Mouse (Mus musculus): Measurements from ENCODE around the gene Clip4. TPM values are rescaled to one million over a fixed set of nuclear protein-coding genes. Genes with fewer than 3 reads are reported as not detected.

Gene Clip4
- total and polyA plus RNA-seq, 2 experiments from 2014 or later, result 11.7 to 14.9 TPM

DNA sequence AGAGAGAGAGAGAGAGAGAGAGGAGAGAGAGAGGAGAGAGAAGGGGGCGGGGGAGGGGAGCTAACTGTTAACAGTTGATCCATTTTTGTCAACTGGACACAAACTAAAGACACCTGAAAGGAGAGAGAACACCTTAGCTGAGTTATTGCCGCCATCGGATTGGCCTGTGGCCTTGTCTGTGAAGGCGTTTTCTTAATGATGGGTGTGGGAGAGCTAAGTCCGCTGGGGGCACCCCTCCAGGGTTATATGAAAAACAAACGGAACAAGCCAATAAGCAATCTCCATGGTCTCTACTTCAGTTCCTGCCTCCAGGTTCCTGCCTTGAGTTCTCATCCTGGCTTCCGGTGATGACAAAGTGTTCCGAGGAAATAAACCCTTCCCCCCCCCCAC is 102.0 kb downstream of the Clip4 start:
- 95% methylated on average over 8 of the region's 8 CpGs for WGBS
- H3K4me3 ChIP-seq (ENCODE audit: low read depth, low read length), result no peak overlapping the region
- no peak overlapping the region for H3K9ac ChIP-seq
- no peak overlapping the region for H3K4me2 ChIP-seq (ENCODE audit: low read depth)
- TF ChIP-seq CTCF (IDR thresholded peaks at IDR 0.05; ENCODE audit: low read depth), result no peak
- no peaks in the 10 kb centered on the region for H3K9me3 ChIP-seq (ENCODE audit: low read length)
- no peak overlapping the region for H3K27ac ChIP-seq (ENCODE audit: low read depth, low read length)
- DNase-seq, result peak; percentile 7
- no peaks in the 10 kb centered on the region for H3K4me1 ChIP-seq (ENCODE audit: insufficient read depth)
- no peaks in the 10 kb centered on the region for H3K36me3 ChIP-seq (ENCODE audit: insufficient read depth)
- H3K27me3 ChIP-seq (ENCODE audit: insufficient read depth, low read length), result no peaks in the 10 kb centered on the region
- ATAC-seq, result no peak

DNA sequence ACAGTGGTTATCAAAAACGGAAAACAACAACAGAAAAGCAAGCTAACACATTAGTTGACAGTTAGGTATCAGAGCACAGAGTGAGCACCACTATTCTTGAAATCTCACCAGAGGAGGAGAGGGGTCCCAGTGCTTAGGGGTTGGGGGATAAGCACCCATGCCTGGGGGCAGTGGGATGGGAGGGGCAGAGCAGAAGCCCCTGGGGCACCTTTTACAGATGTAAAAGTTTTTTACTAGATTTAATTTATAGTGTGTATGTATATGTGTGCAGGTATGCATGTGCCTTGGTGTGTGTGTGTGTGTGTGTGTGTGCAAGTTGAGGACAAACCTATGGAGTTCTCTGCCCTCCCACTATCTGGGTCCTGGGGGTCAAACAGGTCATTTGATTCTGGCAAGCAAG is 102.4 kb downstream of the Clip4 start:
- Histone ChIP-seq H3K36me3 (ENCODE audit: insufficient read depth) (no peaks in the 10 kb centered on the region), H3K27ac (ENCODE audit: low read depth, low read length) (no peak overlapping the region), H3K4me2 (ENCODE audit: low read depth) (no peak overlapping the region), H3K4me1 (ENCODE audit: insufficient read depth) (no peaks in the 10 kb centered on the region), H3K9me3 (ENCODE audit: low read length) (no peaks in the 10 kb centered on the region), H3K9ac (no peak overlapping the region), H3K27me3 (ENCODE audit: insufficient read depth, low read length) (no peaks in the 10 kb centered on the region), H3K4me3 (ENCODE audit: low read depth, low read length) (no peak overlapping the region)
- WGBS, result 88% methylated on average over 1 of the region's 1 CpGs
- no peak for TF ChIP-seq CTCF (IDR thresholded peaks at IDR 0.05; ENCODE audit: low read depth)
- ATAC-seq, result no peak
- no peak for DNase-seq

DNA sequence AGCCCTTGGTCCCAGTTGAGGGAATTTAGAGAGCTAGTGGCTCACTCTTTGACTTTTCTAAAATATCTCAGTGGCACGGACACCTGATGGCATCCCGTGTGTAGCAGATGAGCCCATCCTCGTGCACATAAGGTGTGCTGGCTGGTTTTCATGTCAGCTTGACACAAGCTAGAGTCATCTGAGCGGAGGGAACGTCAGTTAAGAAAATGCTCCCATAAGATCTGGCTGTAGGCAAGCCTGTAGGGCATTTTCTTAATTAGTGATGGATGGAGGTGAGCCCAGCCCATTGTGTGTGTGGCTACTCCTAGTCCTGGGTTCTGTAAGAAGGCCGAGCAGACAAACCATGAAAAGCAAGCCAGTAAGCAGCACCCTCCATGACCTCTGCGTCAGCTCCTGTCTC is 103.7 kb downstream of the Clip4 start:
- Histone ChIP-seq H3K27ac (ENCODE audit: low read depth, low read length) (no peak overlapping the region), H3K9ac (no peak overlapping the region), H3K36me3 (ENCODE audit: insufficient read depth) (no peaks in the 10 kb centered on the region), H3K4me2 (ENCODE audit: low read depth) (no peak overlapping the region), H3K4me1 (ENCODE audit: insufficient read depth) (no peaks in the 10 kb centered on the region), H3K27me3 (ENCODE audit: insufficient read depth, low read length) (no peaks in the 10 kb centered on the region), H3K4me3 (ENCODE audit: low read depth, low read length) (no peak overlapping the region), H3K9me3 (ENCODE audit: low read length) (no peaks in the 10 kb centered on the region)
- DNase-seq, result no peak
- no peak for ATAC-seq
- TF ChIP-seq CTCF (IDR thresholded peaks at IDR 0.05; ENCODE audit: low read depth), result no peak
- 84% methylated on average over 7 of the region's 7 CpGs for WGBS

DNA sequence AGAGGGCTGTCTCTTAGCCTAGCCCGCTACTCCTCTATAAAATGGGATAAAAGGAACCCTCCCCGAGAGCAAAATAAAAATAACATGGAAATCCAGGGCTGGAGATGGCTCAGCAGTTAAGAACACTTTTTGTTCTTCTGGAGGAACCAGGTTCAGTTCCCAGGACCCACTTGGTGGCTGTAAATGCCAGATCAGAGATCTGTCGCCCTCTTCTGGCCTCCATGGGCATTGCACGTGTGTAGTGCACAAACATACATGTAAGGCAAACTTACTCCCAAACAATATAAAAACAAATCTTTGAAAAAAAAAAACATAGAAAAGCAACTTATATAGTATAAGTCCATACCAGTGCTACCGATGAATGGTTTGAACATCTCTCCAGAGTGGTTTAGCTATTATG is 104.7 kb downstream of the Clip4 start:
- Histone ChIP-seq H3K27ac (ENCODE audit: low read depth, low read length) (no peak overlapping the region), H3K4me2 (ENCODE audit: low read depth) (no peak overlapping the region), H3K4me1 (ENCODE audit: insufficient read depth) (no peaks in the 10 kb centered on the region), H3K9ac (no peak overlapping the region), H3K27me3 (ENCODE audit: insufficient read depth, low read length) (no peaks in the 10 kb centered on the region), H3K9me3 (ENCODE audit: low read length) (no peaks in the 10 kb centered on the region), H3K4me3 (ENCODE audit: low read depth, low read length) (no peak overlapping the region), H3K36me3 (ENCODE audit: insufficient read depth) (no peaks in the 10 kb centered on the region)
- TF ChIP-seq CTCF (IDR thresholded peaks at IDR 0.05; ENCODE audit: low read depth), result peak; percentile 54
- ATAC-seq (no peak), DNase-seq (no peak)
- 69% methylated on average over 5 of the region's 5 CpGs for WGBS

DNA sequence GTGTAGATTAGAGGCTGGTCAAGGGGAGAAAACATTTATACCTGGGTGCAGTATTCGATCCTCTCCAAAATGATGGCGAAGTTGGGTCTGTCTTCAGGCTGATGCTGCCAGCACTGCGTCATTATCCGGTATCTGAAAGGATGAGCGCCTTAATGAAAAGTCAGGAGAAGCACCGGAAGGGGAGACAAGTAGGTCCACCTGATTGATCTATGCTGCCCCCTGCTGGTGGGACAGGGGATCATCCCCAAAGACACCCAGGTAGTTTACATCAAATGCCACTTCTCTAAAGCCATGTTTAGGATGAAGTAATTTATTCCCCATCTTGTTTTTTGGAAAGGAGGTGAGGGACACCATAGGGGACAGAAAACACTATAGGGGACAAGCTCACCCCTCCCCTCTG is 105.8 kb downstream of the Clip4 start:
- H3K9me3 ChIP-seq (ENCODE audit: low read length), result no peaks in the 10 kb centered on the region
- H3K27ac ChIP-seq (ENCODE audit: low read depth, low read length), result no peak overlapping the region
- TF ChIP-seq CTCF (IDR thresholded peaks at IDR 0.05; ENCODE audit: low read depth), result peak; percentile 70
- H3K4me3 ChIP-seq (ENCODE audit: low read depth, low read length), result no peak overlapping the region
- no peaks in the 10 kb centered on the region for H3K36me3 ChIP-seq (ENCODE audit: insufficient read depth)
- DNase-seq (peak; percentile 17), ATAC-seq (no peak)
- H3K4me1 ChIP-seq (ENCODE audit: insufficient read depth), result no peaks in the 10 kb centered on the region
- 32% methylated on average over 6 of the region's 6 CpGs for WGBS
- no peak overlapping the region for H3K4me2 ChIP-seq (ENCODE audit: low read depth)
- H3K9ac ChIP-seq, result no peak overlapping the region
- H3K27me3 ChIP-seq (ENCODE audit: insufficient read depth, low read length), result no peaks in the 10 kb centered on the region

DNA sequence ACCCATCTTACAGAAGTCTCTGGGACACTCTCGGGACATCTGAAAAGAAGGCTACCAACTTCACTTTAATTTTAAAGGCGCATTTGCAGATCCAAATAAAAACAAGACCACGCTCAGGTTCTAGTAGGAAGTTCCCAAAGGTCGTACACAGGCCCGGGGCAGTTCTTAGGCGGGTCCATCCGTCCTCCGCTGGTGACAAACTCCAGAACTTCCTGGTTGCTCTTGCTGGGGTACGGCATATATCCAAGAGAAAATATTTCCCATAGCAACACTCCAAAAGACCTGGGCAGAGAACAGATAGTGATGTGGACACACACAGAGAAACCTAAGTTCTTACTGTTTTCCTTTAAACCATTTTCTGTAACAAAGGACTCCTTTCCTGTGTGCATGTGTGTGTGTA is 106.5 kb downstream of the Clip4 start:
- Histone ChIP-seq H3K4me3 (ENCODE audit: low read depth, low read length) (no peak overlapping the region), H3K27me3 (ENCODE audit: insufficient read depth, low read length) (no peaks in the 10 kb centered on the region), H3K36me3 (ENCODE audit: insufficient read depth) (no peaks in the 10 kb centered on the region), H3K9ac (no peak overlapping the region), H3K4me1 (ENCODE audit: insufficient read depth) (no peaks in the 10 kb centered on the region), H3K27ac (ENCODE audit: low read depth, low read length) (no peak overlapping the region), H3K9me3 (ENCODE audit: low read length) (no peaks in the 10 kb centered on the region), H3K4me2 (ENCODE audit: low read depth) (no peak overlapping the region)
- ATAC-seq, result no peak
- TF ChIP-seq CTCF (IDR thresholded peaks at IDR 0.05; ENCODE audit: low read depth), result no peak
- DNase-seq, result no peak
- 91% methylated on average over 9 of the region's 9 CpGs for WGBS

DNA sequence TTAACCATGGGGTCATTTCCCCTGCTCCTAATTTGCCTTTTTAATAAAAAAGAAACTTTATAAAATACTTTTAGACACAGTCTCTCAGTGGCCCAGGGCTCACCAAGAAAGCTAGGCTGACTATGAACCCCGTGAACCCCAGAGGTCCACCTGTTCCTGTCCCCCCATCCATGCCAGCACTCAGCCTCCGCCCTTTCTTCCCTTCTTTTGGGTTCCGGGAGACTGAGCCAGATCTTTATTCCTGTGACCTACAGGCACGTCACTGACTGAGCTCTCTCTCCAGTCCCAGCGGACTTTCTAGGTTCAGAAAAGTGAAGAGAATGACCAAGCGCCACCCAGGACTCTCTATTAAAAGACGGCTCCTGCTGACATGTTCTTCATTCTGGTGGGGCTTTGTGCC is 107.2 kb downstream of the Clip4 start:
- Histone ChIP-seq H3K9me3 (ENCODE audit: low read length) (no peaks in the 10 kb centered on the region), H3K27me3 (ENCODE audit: insufficient read depth, low read length) (no peaks in the 10 kb centered on the region), H3K27ac (ENCODE audit: low read depth, low read length) (no peak overlapping the region), H3K36me3 (ENCODE audit: insufficient read depth) (no peaks in the 10 kb centered on the region), H3K4me3 (ENCODE audit: low read depth, low read length) (no peak overlapping the region), H3K9ac (no peak overlapping the region), H3K4me2 (ENCODE audit: low read depth) (no peak overlapping the region), H3K4me1 (ENCODE audit: insufficient read depth) (no peaks in the 10 kb centered on the region)
- DNase-seq, result no peak
- 78% methylated on average over 7 of the region's 7 CpGs for WGBS
- TF ChIP-seq CTCF (IDR thresholded peaks at IDR 0.05; ENCODE audit: low read depth), result no peak
- no peak for ATAC-seq

DNA sequence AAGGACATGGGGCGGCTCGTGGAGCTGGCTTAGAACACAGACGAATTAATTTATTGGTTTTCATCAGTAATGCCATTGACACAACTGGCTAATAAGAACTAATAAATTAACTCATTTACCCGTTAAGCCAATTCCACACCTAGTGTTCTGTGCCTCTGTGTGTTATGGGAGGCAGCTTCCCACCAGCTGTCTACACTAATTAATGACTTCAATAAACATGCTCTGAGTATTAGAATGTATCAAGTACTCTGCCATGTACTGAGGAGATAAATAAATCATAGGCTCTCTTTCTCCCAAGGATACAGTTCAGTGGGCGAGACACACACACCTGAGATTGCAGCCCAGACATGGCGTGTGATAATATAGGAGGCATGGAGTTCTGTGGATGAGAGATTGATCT is 113.1 kb downstream of the Clip4 start:
- no peaks in the 10 kb centered on the region for H3K36me3 ChIP-seq (ENCODE audit: insufficient read depth)
- no peak for ATAC-seq
- H3K4me1 ChIP-seq (ENCODE audit: insufficient read depth), result no peaks in the 10 kb centered on the region
- H3K9me3 ChIP-seq (ENCODE audit: low read length), result no peaks in the 10 kb centered on the region
- no peak overlapping the region for H3K27ac ChIP-seq (ENCODE audit: low read depth, low read length)
- no peaks in the 10 kb centered on the region for H3K27me3 ChIP-seq (ENCODE audit: insufficient read depth, low read length)
- DNase-seq, result no peak
- WGBS, result 80% methylated on average over 6 of the region's 6 CpGs
- H3K4me2 ChIP-seq (ENCODE audit: low read depth), result no peak overlapping the region
- H3K9ac ChIP-seq, result no peak overlapping the region
- no peak overlapping the region for H3K4me3 ChIP-seq (ENCODE audit: low read depth, low read length)
- TF ChIP-seq CTCF (IDR thresholded peaks at IDR 0.05; ENCODE audit: low read depth), result no peak
